Mouse (Mus musculus) adrenal gland, adult 10 weeks (tissue): ENCODE measurements around the gene Tcstv3. TPM values are rescaled to one million over a fixed set of nuclear protein-coding genes. Genes with fewer than 3 reads are reported as not detected.

Experiments
- polyA plus RNA-seq: library from polyadenylated mRNA; stranded (reverse); fragments of 350-450 nt; fragmentation: Illumina TruSeq; extraction: RNeasy Lipid Tissue Mini Kit (QIAGEN cat#74804); gene quantifications from one replicate; pipeline ENCODE4 v1.2.3, GENCODE M21; 2014; ENCODE audit warnings: low read depth, low replicate concordance

Tcstv3 gene
- not detected for polyA plus RNA-seq

GRCm38 (mm10) chr13:120316578-120316977 is at the start of gene Tcstv3:
Gene Tcstv3, plus strand, starts transcription at chr13:120316878.

GRCm38 (mm10) chr13:120299991-120300442 is 16.7 kb upstream of the Tcstv3 start, which contains the start of gene BC147527:
Gene BC147527, plus strand, starts transcription at chr13:120300392.

Other genes starting within 250 kb of the Tcstv3 start
- gene Gm20767, start 176.6 kb upstream of the Tcstv3 start, polyA plus RNA-seq = not detected
- gene Gm21818, start 144.4 kb upstream of the Tcstv3 start, polyA plus RNA-seq = not detected
- not detected for gene Gm21762, start 100.9 kb upstream of the Tcstv3 start, polyA plus RNA-seq
- gene Gm21731, start 77.8 kb upstream of the Tcstv3 start, polyA plus RNA-seq = not detected
- not detected for gene AF067061, start 53.8 kb upstream of the Tcstv3 start, polyA plus RNA-seq
- 1.6 TPM for gene BC147527, start 16.5 kb upstream of the Tcstv3 start, polyA plus RNA-seq